Mouse (Mus musculus): ENCODE measurements around the gene Tepsin. TPM values are rescaled to one million over a fixed set of nuclear protein-coding genes. Genes with fewer than 3 reads are reported as not detected.
A peak's percentile ranks its signal among the peaks of the same experiment; 100 is the strongest.

The Tepsin gene
- polyA plus RNA-seq, 1 experiment from 2014 or later, result 18.0 TPM

- ATAC-seq, result no peak
- 87% methylated on average over 9 of the region's 9 CpGs for WGBS
- H3K27me3 ChIP-seq, result no peaks in the 10 kb centered on the region
- H3K9ac ChIP-seq, result no peak overlapping the region
- peaks cover 71% of the 10 kb centered on the region for H3K36me3 ChIP-seq (ENCODE audit: poor library complexity, severe bottlenecking)
- H3K27ac ChIP-seq, result no peak overlapping the region
- H3K4me3 ChIP-seq, result no peak overlapping the region
- H3K4me1 ChIP-seq, result peaks cover 9% of the 10 kb centered on the region
- no peaks in the 10 kb centered on the region for H3K9me3 ChIP-seq (replicated peaks)
- H3K4me2 ChIP-seq, result no peak overlapping the region
Measured at GRCm38 (mm10) chr11:120107796-120108195, 9.3 kb upstream of the Tepsin start.

- H3K4me3 ChIP-seq, result no peak overlapping the region
- 84% methylated on average over 2 of the region's 2 CpGs for WGBS
- H3K36me3 ChIP-seq (ENCODE audit: poor library complexity, severe bottlenecking), result peaks cover 65% of the 10 kb centered on the region
Measured at GRCm38 (mm10) chr11:120107026-120107425, 8.5 kb upstream of the Tepsin start.

GRCm38 (mm10) chr11:120103431-120103997 lies 5.0 kb upstream of the Tepsin start:
- 94% methylated on average over 3 of the region's 3 CpGs for WGBS
- H3K36me3 ChIP-seq (ENCODE audit: poor library complexity, severe bottlenecking), result peaks cover 49% of the 10 kb centered on the region
- no peaks in the 10 kb centered on the region for H3K27me3 ChIP-seq
- H3K9ac ChIP-seq, result no peak overlapping the region
- H3K4me3 ChIP-seq, result no peak overlapping the region
- no peak for ATAC-seq
- no peak overlapping the region for H3K27ac ChIP-seq
- no peaks in the 10 kb centered on the region for H3K9me3 ChIP-seq (replicated peaks)
- peaks cover 17% of the 10 kb centered on the region for H3K4me1 ChIP-seq
- no peak overlapping the region for H3K4me2 ChIP-seq

More at GRCm38 (mm10) chr11:120107026-120107425, 8.5 kb upstream of the Tepsin start:
- Histone ChIP-seq H3K4me1 (peaks cover 9% of the 10 kb centered on the region), H3K9me3 (replicated peaks) (no peaks in the 10 kb centered on the region), H3K27me3 (no peaks in the 10 kb centered on the region), H3K27ac (no peak overlapping the region), H3K9ac (no peak overlapping the region), H3K4me2 (no peak overlapping the region)
- ATAC-seq, result no peak

GRCm38 (mm10) chr11:120101036-120101435 lies 2.5 kb upstream of the Tepsin start:
- H3K9ac ChIP-seq, result no peak overlapping the region
- 4% methylated on average over 3 of the region's 3 CpGs for WGBS

GRCm38 (mm10) chr11:120092817-120093591 lies 5.5 kb downstream of the Tepsin start:
- Histone ChIP-seq H3K4me2 (no peak overlapping the region), H3K27ac (no peak overlapping the region), H3K27me3 (no peaks in the 10 kb centered on the region), H3K9me3 (replicated peaks) (no peaks in the 10 kb centered on the region), H3K36me3 (ENCODE audit: poor library complexity, severe bottlenecking) (peaks cover 64% of the 10 kb centered on the region), H3K4me1 (peaks cover 8% of the 10 kb centered on the region), H3K4me3 (no peak overlapping the region), H3K9ac (no peak overlapping the region)
- no peak for ATAC-seq
- 79% methylated on average over 23 of the region's 23 CpGs for WGBS

More at GRCm38 (mm10) chr11:120101036-120101435, 2.5 kb upstream of the Tepsin start:
- no peak overlapping the region for H3K4me2 ChIP-seq
- H3K4me1 ChIP-seq, result peaks cover 28% of the 10 kb centered on the region
- no peak for ATAC-seq
- H3K27me3 ChIP-seq, result no peaks in the 10 kb centered on the region
- no peaks in the 10 kb centered on the region for H3K9me3 ChIP-seq (replicated peaks)
- H3K27ac ChIP-seq, result 0 out of 2 replicates have a peak overlapping the region, but pooled peaks have one; percentile 27
- H3K36me3 ChIP-seq (ENCODE audit: poor library complexity, severe bottlenecking), result peaks cover 38% of the 10 kb centered on the region
- H3K4me3 ChIP-seq, result no peak overlapping the region

GRCm38 (mm10) chr11:120090661-120091060 lies 7.9 kb downstream of the Tepsin start:
- no peak overlapping the region for H3K27ac ChIP-seq
- H3K9ac ChIP-seq, result no peak overlapping the region
- H3K4me3 ChIP-seq, result no peak overlapping the region
- no peak for ATAC-seq
- no peaks in the 10 kb centered on the region for H3K27me3 ChIP-seq
- WGBS, result 95% methylated on average over 4 of the region's 4 CpGs
- peaks cover 5% of the 10 kb centered on the region for H3K4me1 ChIP-seq
- no peak overlapping the region for H3K4me2 ChIP-seq
- no peaks in the 10 kb centered on the region for H3K9me3 ChIP-seq (replicated peaks)
- peaks cover 54% of the 10 kb centered on the region for H3K36me3 ChIP-seq (ENCODE audit: poor library complexity, severe bottlenecking)

- H3K4me2 ChIP-seq, result peak within 1 kb of the TSS; percentile 80
- peaks cover 14% of the 10 kb centered on the region for H3K4me1 ChIP-seq
- WGBS, result 0% methylated on average over 33 of the region's 42 CpGs
- no peaks in the 10 kb centered on the region for H3K27me3 ChIP-seq
- H3K9ac ChIP-seq, result peak within 1 kb of the TSS; percentile 91
- H3K4me3 ChIP-seq, result peak within 1 kb of the TSS; percentile 65
- peak; percentile 99 for ATAC-seq
- peaks cover 39% of the 10 kb centered on the region for H3K36me3 ChIP-seq (ENCODE audit: poor library complexity, severe bottlenecking)
- H3K9me3 ChIP-seq (replicated peaks), result no peaks in the 10 kb centered on the region
- peak within 1 kb of the TSS; percentile 66 for H3K27ac ChIP-seq
Measured at GRCm38 (mm10) chr11:120086702-120087152, 11.8 kb downstream of the Tepsin start, which contains the start of gene Cep131. TSS of gene Cep131 (minus strand) at chr11:120086827.

GRCm38 (mm10) chr11:120085891-120086627 lies 12.5 kb downstream of the Tepsin start:
- Histone ChIP-seq H3K27ac (peak overlapping the region; percentile 66), H3K9ac (peak overlapping the region; percentile 91), H3K27me3 (no peaks in the 10 kb centered on the region), H3K36me3 (ENCODE audit: poor library complexity, severe bottlenecking) (peaks cover 38% of the 10 kb centered on the region), H3K4me1 (peaks cover 14% of the 10 kb centered on the region), H3K9me3 (replicated peaks) (no peaks in the 10 kb centered on the region), H3K4me3 (peak overlapping the region; percentile 65), H3K4me2 (peak overlapping the region; percentile 80)
- peak; percentile 46 for ATAC-seq
- WGBS, result under 1% methylated on average over 21 of the region's 25 CpGs

- Histone ChIP-seq H3K9ac (no peak overlapping the region), H3K27ac (no peak overlapping the region), H3K36me3 (ENCODE audit: poor library complexity, severe bottlenecking) (peaks cover 87% of the 10 kb centered on the region), H3K4me1 (peaks cover 5% of the 10 kb centered on the region), H3K4me3 (no peak overlapping the region), H3K9me3 (replicated peaks) (no peaks in the 10 kb centered on the region), H3K4me2 (no peak overlapping the region), H3K27me3 (no peaks in the 10 kb centered on the region)
- 92% methylated on average over 6 of the region's 6 CpGs for WGBS
- ATAC-seq, result no peak
Measured at GRCm38 (mm10) chr11:120080282-120080681, 18.2 kb downstream of the Tepsin start.

GRCm38 (mm10) chr11:120076191-120076590 lies 22.3 kb downstream of the Tepsin start:
- no peak overlapping the region for H3K27ac ChIP-seq
- no peak overlapping the region for H3K9ac ChIP-seq
- H3K27me3 ChIP-seq, result no peaks in the 10 kb centered on the region
- peaks cover 100% of the 10 kb centered on the region for H3K36me3 ChIP-seq (ENCODE audit: poor library complexity, severe bottlenecking)
- H3K9me3 ChIP-seq (replicated peaks), result no peaks in the 10 kb centered on the region
- H3K4me3 ChIP-seq, result no peak overlapping the region
- H3K4me2 ChIP-seq, result no peak overlapping the region
- 0 out of 2 replicates have a peak, but pooled peaks cover 3% of the 10 kb centered on the region for H3K4me1 ChIP-seq
- no peak for ATAC-seq
- WGBS, result 80% methylated on average over 3 of the region's 3 CpGs

GRCm38 (mm10) chr11:120072986-120073647 lies 25.4 kb downstream of the Tepsin start:
- no peaks in the 10 kb centered on the region for H3K9me3 ChIP-seq (replicated peaks)
- H3K27ac ChIP-seq, result no peak overlapping the region
- no peak overlapping the region for H3K9ac ChIP-seq
- 89% methylated on average over 9 of the region's 9 CpGs for WGBS
- H3K36me3 ChIP-seq (ENCODE audit: poor library complexity, severe bottlenecking), result peaks cover 100% of the 10 kb centered on the region
- no peak for ATAC-seq
- H3K4me1 ChIP-seq, result 0 out of 2 replicates have a peak, but pooled peaks cover 3% of the 10 kb centered on the region
- H3K4me3 ChIP-seq, result no peak overlapping the region
- no peak overlapping the region for H3K4me2 ChIP-seq
- no peaks in the 10 kb centered on the region for H3K27me3 ChIP-seq

All from forebrain, embryonic 13.5 days (tissue).